8 mouse cellular contexts compared by ENCODE assay signal in genomic region chr13:95323950-95324625, GRCm38 (mm10). TPM values are rescaled to one million over a fixed set of nuclear protein-coding genes. Genes with fewer than 3 reads are reported as not detected.
DNase-seq lines count a peak whose midpoint lies in the region; ATAC-seq and TF ChIP-seq lines count a peak whose summit lies in the region.

No protein-coding gene starts in this region.

- peak overlapping the region; percentile 95 for H3K4me3 ChIP-seq in intestine, postnatal 0 days (ENCODE audit: low read depth, low read length)
- peak overlapping the region; percentile 87 for H3K4me3 ChIP-seq in midbrain, embryonic 16.5 days (ENCODE audit: low read depth, low read length)
- H3K4me3 ChIP-seq in testis, adult 2 months (ENCODE audit: control insufficient read depth, low read depth, low read length): peak overlapping the region; percentile 88

- no peaks in the 10 kb centered on the region for H3K27me3 ChIP-seq in intestine, postnatal 0 days (replicated peaks; ENCODE audit: control insufficient read depth, insufficient read depth, low read length)
- no peaks in the 10 kb centered on the region for H3K27me3 ChIP-seq in midbrain, embryonic 16.5 days (ENCODE audit: control insufficient read depth, insufficient read depth, low read depth, low read length)
- no peaks in the 10 kb centered on the region for H3K27me3 ChIP-seq in testis, adult 2 months (ENCODE audit: control insufficient read depth, insufficient read depth, low read length)

- peak overlapping the region; percentile 91 for H3K4me2 ChIP-seq in intestine, postnatal 0 days (replicated peaks; ENCODE audit: low read depth)
- H3K4me2 ChIP-seq in midbrain, embryonic 16.5 days (ENCODE audit: low read length): peak overlapping the region; percentile 84

- H3K36me3 ChIP-seq in intestine, postnatal 0 days (ENCODE audit: control insufficient read depth, insufficient read depth): no peaks in the 10 kb centered on the region
- H3K36me3 ChIP-seq in midbrain, embryonic 16.5 days (ENCODE audit: control insufficient read depth, insufficient read depth, low read length): no peaks in the 10 kb centered on the region
- no peaks in the 10 kb centered on the region; the same call in 1 of the 2 replicates for H3K36me3 ChIP-seq in testis, adult 2 months (ENCODE audit: control insufficient read depth, insufficient read depth, low read length)

- DNase-seq in urinary bladder, postnatal 14 days (ENCODE audit: low spot score): peak; percentile 75
- no peak for DNase-seq in urinary bladder, postnatal 10 days (ENCODE audit: low spot score)
- peak; percentile 88 to 92 for DNase-seq in cerebellum, postnatal 14 days
- peak; percentile 10 for DNase-seq in gastrocnemius, postnatal 25 days
- DNase-seq in liver: peak; percentile 57

- no peaks in the 10 kb centered on the region for H3K9me3 ChIP-seq in intestine, postnatal 0 days (ENCODE audit: control insufficient read depth)
- no peaks in the 10 kb centered on the region for H3K9me3 ChIP-seq in midbrain, embryonic 16.5 days (replicated peaks; ENCODE audit: control insufficient read depth, low read length, poor library complexity, severe bottlenecking)

- peaks cover 9% of the 10 kb centered on the region; the same call in 1 of the 2 replicates for H3K4me1 ChIP-seq in intestine, postnatal 0 days (replicated peaks; ENCODE audit: control insufficient read depth, insufficient read depth, low read length)
- H3K4me1 ChIP-seq in midbrain, embryonic 16.5 days (ENCODE audit: control insufficient read depth, insufficient read depth, low read length): peaks cover 26% of the 10 kb centered on the region
- H3K4me1 ChIP-seq in testis, adult 2 months (ENCODE audit: control insufficient read depth, insufficient read depth, low read length): peaks cover 20% of the 10 kb centered on the region

- peak; percentile 34; the same call in 1 of the 2 replicates for ATAC-seq in intestine, postnatal 0 days
- peak; percentile 78 for ATAC-seq in midbrain, embryonic 16.5 days

- 0 out of 2 replicates have a peak overlapping the region, but pooled peaks have one; percentile 100 for H3K27ac ChIP-seq in intestine, postnatal 0 days (ENCODE audit: low read depth, low read length)
- peak overlapping the region; percentile 96 for H3K27ac ChIP-seq in midbrain, embryonic 16.5 days (ENCODE audit: low read length)
- peak overlapping the region; percentile 93 for H3K27ac ChIP-seq in testis, adult 2 months (ENCODE audit: control insufficient read depth, insufficient read depth, low read depth, low read length)

- peak overlapping the region; percentile 100 for H3K9ac ChIP-seq in intestine, postnatal 0 days (ENCODE audit: low read depth, low read length)
- peak overlapping the region; percentile 97 for H3K9ac ChIP-seq in midbrain, embryonic 16.5 days (ENCODE audit: low read depth, low read length)

- TF ChIP-seq POLR2A in testis, adult 2 months (IDR thresholded peaks at IDR 0.05; ENCODE audit: control insufficient read depth, low read depth, low read length): no peak

- TF ChIP-seq CTCF in intestine, postnatal 0 days (IDR thresholded peaks at IDR 0.05; ENCODE audit: low read depth): peak; percentile 63
- TF ChIP-seq CTCF in testis, adult 2 months (IDR thresholded peaks at IDR 0.05; ENCODE audit: control insufficient read depth, insufficient read depth, insufficient replicate concordance, low read depth, low read length): 0 out of 2 replicates have a peak, but pooled peaks have one; percentile 16

- 23% methylated on average over 15 of the region's 15 CpGs for WGBS in intestine, postnatal 0 days
- WGBS in midbrain, embryonic 16.5 days: 23% methylated on average over 15 of the region's 15 CpGs

RNA-seq across cellular contexts. Expression of gene Zbed3, which starts 0.7 kb away (rescaled TPM):
- total RNA-seq in gastrocnemius, postnatal 25 days (2021): 1 to 10 TPM; 4.8 to 5.6 TPM
- polyA plus RNA-seq in intestine, postnatal 0 days (2015; fragmentation: Nextera tagmentation; extraction: Ambion mirVana): 19.6 and 20.9 TPM in 2 replicates
- polyA plus RNA-seq in midbrain, embryonic 16.5 days (2015; fragmentation: Nextera tagmentation; extraction: Ambion mirVana): 30.2 and 35.5 TPM in 2 replicates
- polyA plus RNA-seq in testis, adult 2 months (2012; rRNA removed): 26.5 and 26.9 TPM in 2 replicates

RNA-seq across cellular contexts. Expression of gene Aggf1, which starts 51.1 kb away (rescaled TPM):
- total RNA-seq in gastrocnemius, postnatal 25 days (2021): 10 to 100 TPM; 16.2 to 16.5 TPM
- 19.6 and 21.1 TPM in 2 replicates for polyA plus RNA-seq in intestine, postnatal 0 days (2015; fragmentation: Nextera tagmentation; extraction: Ambion mirVana)
- 35.0 and 37.7 TPM in 2 replicates for polyA plus RNA-seq in midbrain, embryonic 16.5 days (2015; fragmentation: Nextera tagmentation; extraction: Ambion mirVana)
- polyA plus RNA-seq in testis, adult 2 months (2012; rRNA removed): 9.2 and 9.3 TPM in 2 replicates
